Mouse (Mus musculus) naive thymus-derived CD4-positive, alpha-beta T cell, adult 2 months (primary cell): ENCODE data around the gene Tiparp.

Source experiments
- DNase-seq: peaks from one replicate; pipeline ENCODE4 v3.0.0-alpha.2; 2011; ENCODE audit warnings: low read depth

The Tiparp gene

DNA sequence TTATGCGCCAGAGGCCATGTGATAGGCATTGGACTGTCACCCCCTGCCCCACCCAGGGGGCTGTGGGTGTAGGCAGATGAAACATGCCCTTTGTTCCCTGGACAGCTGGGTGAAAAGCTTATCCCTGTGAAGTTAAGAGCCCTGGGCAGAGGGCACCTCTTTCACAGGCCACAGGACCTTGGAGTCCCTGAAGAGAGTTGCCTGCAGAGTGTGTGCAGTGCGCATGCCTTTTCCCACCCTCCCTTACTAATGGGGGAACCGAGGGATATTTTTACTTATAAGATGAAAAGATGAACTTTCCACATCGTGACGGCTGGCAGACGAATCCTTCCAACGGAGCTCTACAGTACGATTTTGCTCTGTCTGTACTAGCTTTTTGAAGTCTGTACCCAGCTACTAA lies 57.1 kb downstream of the Tiparp start:
- DNase-seq: peak; percentile 6

DNA sequence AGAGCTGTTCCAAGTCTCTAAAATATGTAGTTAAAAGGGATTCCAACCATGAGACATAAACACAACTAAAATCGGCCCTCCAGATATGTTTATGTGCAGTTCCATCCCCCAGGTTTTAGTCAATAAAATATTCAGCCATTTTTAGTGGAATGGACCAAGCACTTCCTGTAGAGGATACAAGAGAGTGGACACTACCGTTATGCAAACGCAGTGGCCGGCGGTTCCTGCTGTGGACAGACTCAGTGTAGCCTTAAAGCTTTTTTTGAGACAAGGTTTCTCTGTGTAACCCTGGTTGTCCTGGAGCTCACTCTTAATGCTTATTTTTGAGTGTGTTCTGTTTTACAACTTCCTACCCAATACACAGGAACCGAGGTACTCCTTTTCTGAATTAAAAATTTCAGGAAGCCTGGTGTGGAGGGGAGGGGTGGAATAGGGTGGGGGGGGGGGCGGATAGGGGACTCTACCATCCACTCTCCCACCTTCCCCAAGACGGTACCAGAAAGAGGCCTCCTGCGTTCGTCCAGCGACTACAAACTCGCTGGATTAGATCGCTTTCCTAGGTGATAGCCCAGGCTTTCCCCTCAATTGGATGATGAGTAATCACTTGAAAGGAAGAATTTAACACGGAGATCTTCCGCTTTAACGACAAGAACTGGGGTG lies 57.7 kb downstream of the Tiparp start:
- DNase-seq: peak; percentile 8

DNA sequence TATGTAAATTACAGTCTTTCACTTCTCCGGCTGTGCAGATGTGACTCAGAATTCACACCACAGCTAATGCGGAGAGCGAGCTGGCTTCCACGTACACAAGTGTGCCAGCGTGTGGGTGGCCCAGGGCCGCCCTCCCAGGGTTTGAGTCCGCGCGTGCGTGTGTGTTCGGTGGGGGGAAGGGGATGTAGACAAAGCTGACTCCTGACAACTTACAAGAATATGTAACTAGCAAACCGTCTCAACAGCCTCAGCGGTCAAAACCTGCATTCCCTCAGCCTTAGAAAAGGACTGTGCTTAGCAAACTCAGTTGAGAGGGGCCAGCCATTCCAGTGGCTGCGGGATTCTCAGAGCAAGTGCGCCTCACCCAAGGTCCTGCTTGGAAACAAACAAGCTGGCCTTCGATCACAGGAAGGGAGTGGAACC lies 58.3 kb downstream of the Tiparp start:
- peak; percentile 55 for DNase-seq

DNA sequence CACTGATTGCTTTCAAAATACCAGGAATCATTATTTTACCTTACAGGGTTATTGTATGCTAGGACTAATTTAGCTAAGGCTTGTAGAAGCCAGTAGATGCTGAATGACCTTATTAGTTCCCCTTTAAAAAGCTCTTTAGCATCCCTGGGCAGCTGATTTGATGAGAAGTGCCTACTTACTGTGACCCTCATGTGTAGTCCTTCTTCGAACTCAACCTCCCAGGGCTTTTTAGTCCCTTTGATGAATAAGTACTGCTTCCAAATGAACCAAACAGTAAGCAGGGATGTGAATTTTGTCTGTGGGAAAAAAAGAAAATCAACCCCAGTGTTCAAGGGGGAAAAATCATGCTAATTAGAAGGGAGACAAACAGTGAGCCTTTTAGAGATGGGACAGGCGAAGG lies 58.8 kb downstream of the Tiparp start:
- no peak for DNase-seq

DNA sequence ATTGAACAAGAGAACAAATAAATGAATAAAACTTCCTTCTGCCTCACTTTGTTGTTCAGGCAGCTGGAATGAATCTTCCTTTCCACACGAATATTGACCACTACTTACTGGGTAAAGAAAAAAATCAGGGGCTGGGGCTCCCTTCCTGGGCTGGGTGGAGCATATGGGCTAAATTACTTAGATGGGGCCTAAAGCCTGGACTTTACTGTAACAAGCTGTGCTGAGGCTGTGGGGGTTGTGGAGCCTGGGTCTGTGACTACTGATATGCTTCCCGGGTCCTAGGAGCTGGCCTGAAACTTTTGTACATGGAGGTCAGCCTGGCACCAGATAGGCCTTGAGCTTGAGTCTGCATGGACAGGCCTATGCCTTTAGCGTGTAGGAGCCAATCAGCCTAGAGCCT lies 60.2 kb downstream of the Tiparp start:
- no peak for DNase-seq

DNA sequence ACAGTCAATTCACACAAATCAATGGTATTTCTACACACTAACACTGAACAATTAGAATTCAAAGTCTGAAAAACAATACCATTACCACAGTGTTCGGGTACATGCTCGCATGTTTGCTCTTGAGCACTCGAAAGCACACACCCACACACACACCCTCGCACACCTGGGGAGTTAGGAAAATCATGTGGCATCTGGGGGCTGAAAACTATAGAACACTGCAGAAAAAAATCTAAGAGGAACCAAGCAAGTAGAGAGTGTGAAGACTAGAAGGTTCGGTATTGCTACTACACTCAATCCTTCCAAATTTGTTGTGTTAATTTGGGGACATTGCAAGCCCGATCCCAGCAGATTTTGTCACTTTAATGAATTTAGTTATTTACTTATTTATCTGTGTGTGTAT lies 64.6 kb downstream of the Tiparp start:
- DNase-seq: no peak

DNA sequence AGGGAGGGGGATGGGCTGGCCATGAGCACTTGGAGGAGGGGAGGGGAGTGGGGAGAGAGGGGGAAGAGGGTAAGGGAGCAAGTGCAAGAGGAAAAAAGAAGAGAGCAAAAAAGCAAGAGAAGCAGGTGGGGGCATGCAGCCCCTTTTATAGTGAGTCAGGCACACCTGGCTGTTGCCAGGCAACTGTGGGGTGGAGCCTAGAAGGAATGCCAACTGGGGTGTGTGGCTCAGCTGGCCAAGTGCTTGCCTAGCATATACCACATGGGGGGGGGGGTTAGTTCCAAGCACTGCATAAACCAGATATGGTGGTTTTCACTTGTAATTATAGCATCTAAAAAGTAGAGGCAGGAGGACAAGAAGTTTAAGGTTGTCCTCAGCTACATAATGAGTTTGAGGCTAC lies 66.3 kb downstream of the Tiparp start:
- DNase-seq: no peak

DNA sequence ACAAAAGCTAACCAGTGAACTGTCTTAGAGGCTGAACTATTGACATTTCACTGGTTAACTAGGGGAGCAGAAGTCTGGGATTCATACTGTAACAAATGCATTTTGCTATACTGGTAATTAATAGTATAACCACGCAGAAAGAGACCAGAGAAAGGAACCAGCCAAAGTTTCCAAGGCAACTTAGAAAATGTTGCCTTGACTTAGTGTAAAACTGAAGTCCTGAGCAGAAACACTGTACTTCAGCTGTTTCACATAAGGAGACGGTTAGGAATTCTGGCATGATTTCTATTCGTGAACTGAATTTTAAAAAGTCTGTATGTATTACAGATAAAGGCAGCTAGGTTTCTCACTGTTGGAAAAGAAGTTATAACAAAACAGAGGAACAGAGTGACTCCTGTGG lies 67.0 kb downstream of the Tiparp start:
- DNase-seq: no peak

DNA sequence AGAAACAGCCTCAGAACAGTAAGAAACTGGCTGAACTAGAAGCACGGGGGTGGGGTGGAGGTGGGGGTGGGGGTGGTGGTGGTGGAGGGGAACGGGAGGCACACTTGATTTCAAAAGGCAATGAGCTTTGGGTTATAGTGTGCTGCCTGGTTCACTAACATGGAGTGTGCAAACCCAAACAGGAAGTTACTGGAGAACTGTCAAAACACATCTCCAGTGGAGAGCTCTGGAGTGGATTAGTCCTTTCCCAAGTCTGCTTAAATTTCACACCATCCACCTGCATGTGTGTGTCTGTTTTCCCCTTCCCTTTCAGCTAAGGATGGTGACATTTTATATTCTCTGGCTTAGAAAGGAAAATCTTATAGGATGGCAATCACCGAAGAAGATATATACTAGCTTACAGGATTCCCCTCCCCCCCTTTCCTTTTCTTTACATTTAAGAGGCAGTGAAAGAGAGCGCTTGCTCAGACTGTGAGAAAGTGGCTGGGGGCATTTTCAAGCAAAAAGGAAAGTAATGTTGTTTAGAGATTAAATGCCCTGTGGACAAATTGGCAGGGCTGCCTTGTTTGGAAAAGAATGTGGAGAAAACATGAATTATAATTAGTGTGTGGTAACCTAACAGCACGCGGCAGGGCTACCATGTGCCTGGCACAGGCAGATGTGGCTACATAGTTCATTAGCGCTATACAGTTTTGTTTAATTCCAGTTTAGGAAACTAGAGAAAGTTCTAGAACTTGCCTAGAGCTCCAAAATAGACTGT lies 70.0 kb downstream of the Tiparp start:
- peak; percentile 13 for DNase-seq

DNA sequence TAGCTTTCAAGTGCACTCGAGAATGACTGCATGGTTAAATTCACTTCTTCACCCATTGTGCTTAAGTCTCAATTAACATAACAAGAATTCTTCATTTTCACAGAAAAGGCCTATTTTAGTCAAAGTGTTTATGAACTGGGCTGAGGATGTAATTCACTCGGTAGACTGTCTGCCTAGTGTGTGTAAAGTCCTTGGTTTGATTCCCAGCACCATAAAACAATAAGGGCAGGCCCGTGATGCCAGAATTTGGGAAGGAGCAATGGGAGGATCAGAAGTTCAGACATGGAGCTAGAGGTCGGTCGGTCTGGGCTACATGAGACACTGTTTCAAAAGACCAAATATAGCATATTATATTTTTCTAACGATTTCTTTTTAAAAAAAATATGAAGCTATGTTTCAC lies 70.9 kb downstream of the Tiparp start:
- no peak for DNase-seq

DNA sequence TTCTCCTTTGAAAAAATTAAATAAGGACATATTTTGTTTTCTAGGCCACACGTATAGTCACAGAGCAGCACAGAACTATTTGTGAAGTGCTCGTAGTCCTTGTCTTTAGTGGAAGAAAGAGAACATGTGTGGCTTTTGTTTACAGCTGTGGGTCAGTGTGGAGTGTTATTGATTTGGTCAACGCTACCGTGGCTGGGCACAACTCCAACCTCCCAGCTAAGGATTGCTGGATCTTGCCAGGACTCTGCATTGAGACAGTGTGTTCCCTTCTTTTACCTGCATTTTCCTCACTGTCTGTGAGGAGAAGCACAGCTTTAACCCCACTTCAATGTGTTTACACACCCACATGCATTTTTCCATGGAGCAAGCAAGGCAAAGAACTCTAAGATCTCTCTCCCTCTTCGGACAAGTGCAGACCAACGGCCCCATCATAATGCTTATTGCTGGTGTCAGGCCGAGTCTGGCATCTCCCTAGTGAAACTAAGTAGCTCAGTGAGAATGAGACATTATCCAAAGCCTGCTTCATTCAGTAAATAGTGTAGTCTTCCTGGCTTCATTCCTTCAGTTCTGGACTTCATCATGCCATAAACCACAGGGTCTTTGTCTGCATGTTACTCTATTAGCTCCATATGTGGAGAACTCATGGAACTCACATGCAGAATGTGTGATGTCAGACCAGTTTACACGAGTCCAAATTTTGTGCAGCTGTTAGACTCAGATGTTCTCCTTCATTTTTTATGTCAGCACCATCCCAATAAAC lies 73.3 kb downstream of the Tiparp start:
- no peak for DNase-seq

DNA sequence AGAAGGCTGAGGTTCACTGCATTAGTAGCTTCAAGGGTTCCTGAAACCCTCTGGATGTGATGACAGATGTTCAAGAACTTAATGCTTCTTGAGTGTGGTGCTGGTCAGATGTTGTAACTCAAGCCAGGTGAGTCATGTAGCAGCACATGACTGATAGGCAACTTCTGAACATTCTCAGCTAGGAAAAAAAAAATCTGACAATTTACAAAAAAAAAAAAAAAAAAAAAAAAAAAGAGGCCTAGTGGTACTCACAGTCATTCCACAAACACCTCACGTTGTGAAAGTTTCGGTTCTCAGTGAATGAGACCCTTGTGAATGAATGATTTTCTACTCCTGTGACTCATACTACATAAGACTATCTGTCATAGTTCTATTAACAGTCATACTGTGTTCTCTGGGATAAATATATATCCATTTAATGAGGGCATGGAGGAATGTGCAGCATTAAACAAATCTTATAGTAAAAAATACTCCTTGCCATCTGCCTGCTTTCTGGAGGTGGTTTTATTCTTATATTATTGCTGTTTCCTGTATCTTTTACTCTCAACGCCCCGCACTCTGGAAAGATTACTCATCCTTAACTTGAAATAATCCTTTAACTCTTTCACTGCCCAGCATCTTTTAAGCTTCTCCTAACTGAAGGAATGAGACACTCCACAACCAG lies 75.3 kb downstream of the Tiparp start:
- no peak for DNase-seq
